Mouse (Mus musculus): Measurements from ENCODE around the gene Elmod3. TPM values are rescaled to one million over a fixed set of nuclear protein-coding genes. Genes with fewer than 3 reads are reported as not detected.
A peak's percentile ranks its signal among the peaks of the same experiment; 100 is the strongest.

The Elmod3 gene
- polyA plus RNA-seq, 1 experiment from 2014 or later: 16.7 TPM

DNA sequence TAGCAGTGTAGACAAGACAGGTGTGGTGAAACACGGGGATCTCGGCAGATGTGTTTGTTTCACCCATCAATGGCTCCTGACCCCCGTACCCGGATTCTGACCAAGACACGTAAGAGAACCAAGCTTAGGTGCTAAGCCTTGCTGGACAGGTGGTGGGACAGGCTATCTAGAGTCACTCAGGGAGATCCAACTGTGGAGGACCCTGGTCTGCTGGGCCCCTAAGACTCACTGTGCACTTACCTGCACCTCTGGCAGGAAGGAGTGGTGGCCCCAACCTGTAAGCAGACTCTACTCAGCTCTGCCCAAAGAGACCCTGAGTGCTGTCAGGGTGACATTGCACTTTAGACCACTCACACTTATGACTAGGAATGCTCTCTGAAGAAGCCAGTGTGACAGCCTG lies 77.3 kb downstream of the Elmod3 start:
- 89% methylated on average over 5 of the region's 5 CpGs for WGBS
- Histone ChIP-seq H3K4me1 (peaks cover 17% of the 10 kb centered on the region), H3K27me3 (no peaks in the 10 kb centered on the region), H3K36me3 (no peaks in the 10 kb centered on the region), H3K9me3 (no peaks in the 10 kb centered on the region), H3K4me2 (replicated peaks) (no peak overlapping the region), H3K27ac (no peak overlapping the region), H3K9ac (no peak overlapping the region), H3K4me3 (no peak overlapping the region)
- no peak for ATAC-seq (ENCODE audit: low FRiP score, low read depth)

DNA sequence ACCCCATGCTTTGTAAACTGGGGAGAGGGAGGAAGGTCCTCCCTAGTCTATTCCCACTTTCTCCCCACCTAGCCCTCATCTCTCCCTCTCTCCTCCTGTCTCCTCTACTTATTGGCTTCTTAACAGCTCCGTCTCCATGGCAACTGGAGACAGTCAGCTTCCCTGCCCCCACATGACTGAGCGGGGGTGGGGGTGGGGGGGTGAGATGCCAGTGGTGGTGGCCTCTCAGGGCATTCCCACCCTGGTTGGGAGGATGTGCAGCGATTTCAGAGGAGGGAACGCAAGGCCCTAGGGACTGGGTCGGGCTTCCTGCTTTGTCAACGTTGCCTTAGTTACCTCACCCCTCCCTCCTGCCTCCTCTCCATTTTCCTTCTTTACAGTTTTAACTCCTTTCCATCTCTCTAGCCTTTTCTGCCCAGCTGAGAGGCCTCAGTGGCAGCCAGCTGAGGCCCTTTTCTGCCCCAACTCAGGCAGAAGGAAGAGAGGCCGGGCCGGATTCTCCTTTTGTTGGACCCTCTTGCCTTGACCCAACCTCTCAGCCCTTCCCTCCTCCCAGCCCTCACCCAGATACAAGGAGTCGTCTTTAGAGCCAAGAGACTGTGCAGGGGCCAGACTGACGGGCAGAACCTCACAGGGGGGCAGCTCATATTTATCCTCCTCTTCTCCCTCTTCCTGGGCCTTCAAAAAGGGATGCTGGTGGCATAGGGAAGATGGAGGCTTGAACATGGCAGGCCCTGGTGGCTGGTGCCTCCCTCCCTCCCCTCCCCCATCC lies 78.1 kb downstream of the Elmod3 start:
- Histone ChIP-seq H3K4me2 (replicated peaks) (peak overlapping the region; percentile 46), H3K9ac (0 out of 2 replicates have a peak overlapping the region, but pooled peaks have one; percentile 4), H3K4me1 (peaks cover 17% of the 10 kb centered on the region), H3K36me3 (no peaks in the 10 kb centered on the region), H3K9me3 (no peaks in the 10 kb centered on the region), H3K27ac (peak overlapping the region; percentile 33; the same call in 1 of the 2 replicates), H3K27me3 (no peaks in the 10 kb centered on the region), H3K4me3 (no peak overlapping the region)
- ATAC-seq (ENCODE audit: low FRiP score, low read depth): peak; percentile 64; the same call in 1 of the 2 replicates
- 18% methylated on average over 10 of the region's 10 CpGs for WGBS

DNA sequence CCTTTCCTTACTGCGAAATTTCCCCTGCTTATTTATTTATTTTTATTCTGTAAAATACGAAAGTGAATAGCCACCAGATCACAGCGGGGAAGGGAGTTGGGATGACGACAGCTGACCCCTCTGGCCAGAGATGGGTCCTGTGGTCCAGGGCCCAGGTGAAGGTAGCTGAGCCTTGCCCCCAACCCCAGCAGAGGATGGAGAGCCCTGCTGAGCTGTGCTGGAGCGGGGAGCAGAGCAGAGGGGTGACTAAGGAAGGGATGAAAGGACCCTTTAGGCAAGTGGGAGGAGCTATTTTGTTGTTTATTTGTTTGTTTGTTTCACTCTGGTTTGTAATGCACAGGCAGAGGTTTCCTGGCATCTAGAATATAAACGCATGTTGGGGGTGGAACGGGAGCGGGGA lies 78.9 kb downstream of the Elmod3 start:
- peaks cover 17% of the 10 kb centered on the region for H3K4me1 ChIP-seq
- H3K4me3 ChIP-seq: no peak overlapping the region
- no peak overlapping the region for H3K27ac ChIP-seq
- H3K27me3 ChIP-seq: no peaks in the 10 kb centered on the region
- H3K4me2 ChIP-seq (replicated peaks): no peak overlapping the region
- no peak overlapping the region for H3K9ac ChIP-seq
- 36% methylated on average over 8 of the region's 8 CpGs for WGBS
- ATAC-seq (ENCODE audit: low FRiP score, low read depth): no peak
- H3K9me3 ChIP-seq: no peaks in the 10 kb centered on the region
- no peaks in the 10 kb centered on the region for H3K36me3 ChIP-seq

DNA sequence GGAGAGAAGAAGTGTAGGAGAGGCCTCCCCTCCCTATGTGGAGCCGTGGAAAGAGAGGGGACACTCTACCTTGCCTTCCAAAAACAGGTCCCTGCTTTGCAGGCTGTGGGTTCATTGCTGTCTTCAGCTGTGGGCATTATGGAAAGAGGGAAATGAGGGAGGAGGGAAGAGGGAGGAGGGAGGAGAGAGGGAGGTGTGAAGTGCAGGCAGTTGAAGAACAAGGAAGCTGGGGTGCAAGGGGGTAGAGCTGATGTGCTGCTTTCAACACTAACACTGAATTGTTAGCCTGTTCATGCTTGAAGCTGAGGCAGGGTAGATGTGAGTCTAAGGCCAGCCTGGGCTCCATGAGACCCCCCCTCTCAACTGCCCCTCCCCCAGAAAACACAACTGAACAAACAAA lies 79.4 kb downstream of the Elmod3 start:
- H3K4me2 ChIP-seq (replicated peaks): no peak overlapping the region
- no peak overlapping the region for H3K9ac ChIP-seq
- H3K27me3 ChIP-seq: no peaks in the 10 kb centered on the region
- no peaks in the 10 kb centered on the region for H3K36me3 ChIP-seq
- no peak overlapping the region for H3K27ac ChIP-seq
- no peak for ATAC-seq (ENCODE audit: low FRiP score, low read depth)
- H3K4me1 ChIP-seq: peaks cover 20% of the 10 kb centered on the region
- no peak overlapping the region for H3K4me3 ChIP-seq
- WGBS: 67% methylated on average over 1 of the region's 1 CpGs
- H3K9me3 ChIP-seq: no peaks in the 10 kb centered on the region

Other genes with a start within 250 kb of the Elmod3 start
- 12.1 and 14.6 TPM in 2 replicates for gene Tmem150a, start 243.0 kb downstream of the Elmod3 start, polyA plus RNA-seq (2015; fragmentation: Nextera tagmentation; extraction: Ambion mirVana)
- 90.9 and 94.0 TPM in 2 replicates for gene Rnf181, start 231.5 kb downstream of the Elmod3 start, polyA plus RNA-seq (2015; fragmentation: Nextera tagmentation; extraction: Ambion mirVana)
- gene Vamp5, start 217.9 kb downstream of the Elmod3 start, polyA plus RNA-seq (2015; fragmentation: Nextera tagmentation; extraction: Ambion mirVana): 21.1 and 22.6 TPM in 2 replicates
- 143 and 146 TPM in 2 replicates for gene Vamp8, start 207.7 kb downstream of the Elmod3 start, polyA plus RNA-seq (2015; fragmentation: Nextera tagmentation; extraction: Ambion mirVana)
- gene Ggcx, start 184.1 kb downstream of the Elmod3 start, polyA plus RNA-seq (2015; fragmentation: Nextera tagmentation; extraction: Ambion mirVana): 43.5 and 47.8 TPM in 2 replicates
- 426 and 435 TPM in 2 replicates for gene Mat2a, start 158.9 kb downstream of the Elmod3 start, polyA plus RNA-seq (2015; fragmentation: Nextera tagmentation; extraction: Ambion mirVana)
- gene Sh2d6, start 76.7 kb downstream of the Elmod3 start, polyA plus RNA-seq (2015; fragmentation: Nextera tagmentation; extraction: Ambion mirVana): 0.15 and 0.28 TPM in 2 replicates
- gene Capg, start 54.0 kb downstream of the Elmod3 start, polyA plus RNA-seq (2015; fragmentation: Nextera tagmentation; extraction: Ambion mirVana): 35.8 and 41.3 TPM in 2 replicates
- gene Retsat, start 62 bp upstream of the Elmod3 start, polyA plus RNA-seq (2015; fragmentation: Nextera tagmentation; extraction: Ambion mirVana): 15.1 and 17.9 TPM in 2 replicates
- gene Tgoln1, start 18.6 kb upstream of the Elmod3 start, polyA plus RNA-seq (2015; fragmentation: Nextera tagmentation; extraction: Ambion mirVana): 22.0 and 23.0 TPM in 2 replicates
- 46.8 and 47.3 TPM in 2 replicates for gene Tcf7l1, start 190.8 kb upstream of the Elmod3 start, polyA plus RNA-seq (2015; fragmentation: Nextera tagmentation; extraction: Ambion mirVana)